Mouse (Mus musculus) brain, embryonic 14.5 days (tissue): ENCODE data around the gene Snai1.

Experiments
- CTCF ChIP-seq: fragments of 200-500 bp; IDR thresholded peaks from 2 replicates; pipeline ENCODE4 v1.5.1; 2012; ENCODE audit warnings: inconsistent platforms, mild to moderate bottlenecking, moderate library complexity, borderline replicate concordance; ENCODE audit not compliant: insufficient read depth, insufficient read length; ENCODE audit errors: extremely low read depth
- POLR2A ChIP-seq: fragments of 200-500 bp; IDR thresholded peaks from 2 replicates; pipeline ENCODE4 v1.6.1; 2012; ENCODE audit warnings: mild to moderate bottlenecking, inconsistent platforms, borderline replicate concordance; ENCODE audit not compliant: poor library complexity, insufficient read depth, insufficient read length, severe bottlenecking; ENCODE audit errors: extremely low read depth

DNA sequence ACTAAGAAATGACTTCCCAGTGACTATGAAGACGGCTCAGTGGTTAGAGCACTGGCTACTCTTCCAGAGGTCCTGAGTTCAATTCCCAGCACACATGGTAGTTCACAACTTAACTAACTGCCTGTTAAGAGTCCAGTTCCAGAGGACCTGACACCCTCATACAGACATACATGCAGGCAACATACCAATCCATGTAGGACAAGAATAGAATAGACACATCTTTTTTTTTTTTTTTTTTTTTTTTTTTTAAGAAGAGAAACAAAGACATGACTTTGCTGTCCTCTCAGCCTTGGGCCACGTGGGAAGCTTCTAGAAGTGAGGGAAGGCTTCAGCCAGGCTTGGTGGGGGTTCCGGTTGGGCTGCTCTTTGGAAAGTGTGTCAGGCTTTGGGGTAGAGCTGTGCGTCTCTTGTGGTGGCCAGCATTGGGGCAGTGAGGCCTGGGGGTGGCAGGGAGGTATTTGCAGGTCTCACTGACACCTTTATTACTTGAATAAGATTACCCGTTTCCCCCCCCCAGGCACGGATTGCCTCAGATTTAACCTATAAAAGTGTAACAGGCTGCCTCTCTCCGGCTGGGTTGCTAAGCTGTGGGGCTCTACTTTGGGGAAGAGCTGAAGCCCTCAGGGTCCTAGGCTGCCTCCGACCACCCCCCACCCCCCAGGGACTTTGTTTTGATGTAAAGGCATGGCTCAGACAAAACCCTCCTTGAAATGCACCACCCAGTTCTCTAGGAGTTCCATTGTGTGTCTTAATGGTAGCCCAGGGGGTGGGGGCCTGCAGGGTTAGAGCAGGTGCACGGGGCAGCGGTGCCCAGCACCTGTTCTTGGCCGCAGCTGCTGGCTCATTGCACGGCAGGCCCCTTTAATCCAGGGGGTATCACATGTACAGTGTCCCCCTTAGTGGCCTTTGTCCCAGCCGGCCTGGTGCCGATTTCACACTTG, 1.8 kb downstream of the Snai1 start:
- TF ChIP-seq POLR2A (no peak), CTCF (no peak)
